13 mouse cellular contexts compared by ENCODE assay signal in genomic region chr13:18757958-18758357, GRCm38 (mm10). TPM values are rescaled to one million over a fixed set of nuclear protein-coding genes. Genes with fewer than 3 reads are reported as not detected.
DNase-seq lines count a peak whose midpoint lies in the region; ATAC-seq and TF ChIP-seq lines count a peak whose summit lies in the region.
"Had no signal": no experiment of that assay in that cellular context is flagged by ENCODE, and none has a peak within 500 bp of the region (broad histone marks: within the 10 kb centered on the region; RNA-seq: fewer than 3 reads in every experiment).

No protein-coding gene starts in this region.

- no peaks in the 10 kb centered on the region for H3K4me1 ChIP-seq in heart, adult 2 months (ENCODE audit: control insufficient read depth, insufficient read depth, low read length)
- peaks cover 12% of the 10 kb centered on the region for H3K4me1 ChIP-seq in liver, adult 2 months (ENCODE audit: control insufficient read depth, insufficient read depth, low read length)
- H3K4me1 ChIP-seq in liver, embryonic 11.5 days (replicated peaks; ENCODE audit: control insufficient read depth, insufficient read depth, low read length), result no peaks in the 10 kb centered on the region
- no peaks in the 10 kb centered on the region for H3K4me1 ChIP-seq in embryonic facial prominence, embryonic 10.5 days
- H3K4me1 ChIP-seq in midbrain, embryonic 14.5 days (ENCODE audit: control insufficient read depth, insufficient read depth, low read length), result no peaks in the 10 kb centered on the region
- H3K4me1 ChIP-seq: hindbrain, embryonic 15.5 days; limb, embryonic 15.5 days had no signal

- H3K27ac ChIP-seq in heart, adult 2 months, result no peak overlapping the region
- H3K27ac ChIP-seq in liver, adult 2 months (replicated peaks; ENCODE audit: insufficient read depth, low read depth, low read length), result no peak overlapping the region
- H3K27ac ChIP-seq in liver, embryonic 11.5 days (ENCODE audit: low read depth, low read length), result no peak overlapping the region
- H3K27ac ChIP-seq in embryonic facial prominence, embryonic 10.5 days (replicated peaks), result no peak overlapping the region
- no peak overlapping the region for H3K27ac ChIP-seq in midbrain, embryonic 14.5 days (replicated peaks; ENCODE audit: low read depth, low read length)
- H3K27ac ChIP-seq: hindbrain, embryonic 15.5 days; limb, embryonic 15.5 days had no signal

- DNase-seq in heart, adult 2 months, result no peak
- DNase-seq in heart, adult 11 months, result no peak
- peak; percentile 51 for DNase-seq in liver, adult 2 months (ENCODE audit: extremely low read depth, low read depth, low spot score)
- no peak for DNase-seq in liver, embryonic 11.5 days (ENCODE audit: low spot score)
- DNase-seq in NIH3T3 (ENCODE audit: low read depth), result peak; percentile 12
- DNase-seq in lung, postnatal 10 days, result peak; percentile 10
- no peak for DNase-seq in embryonic facial prominence, embryonic 10.5 days (ENCODE audit: low spot score)
- no peak for DNase-seq in midbrain, embryonic 14.5 days
- DNase-seq: cerebellum, adult 11-12 months had no signal

- H3K36me3 ChIP-seq in heart, adult 2 months (ENCODE audit: control insufficient read depth, insufficient read depth, low read length), result no peaks in the 10 kb centered on the region
- no peaks in the 10 kb centered on the region; the same call in 1 of the 2 replicates for H3K36me3 ChIP-seq in liver, adult 2 months (ENCODE audit: control insufficient read depth, insufficient read depth, low read length)
- no peaks in the 10 kb centered on the region for H3K36me3 ChIP-seq in liver, embryonic 11.5 days (ENCODE audit: control insufficient read depth, insufficient read depth, low read length)
- no peaks in the 10 kb centered on the region for H3K36me3 ChIP-seq in embryonic facial prominence, embryonic 10.5 days (replicated peaks)
- no peaks in the 10 kb centered on the region for H3K36me3 ChIP-seq in midbrain, embryonic 14.5 days (ENCODE audit: control insufficient read depth, insufficient read depth, low read length)
- H3K36me3 ChIP-seq: hindbrain, embryonic 15.5 days; limb, embryonic 15.5 days had no signal

- no peak overlapping the region for H3K9ac ChIP-seq in heart, adult 2 months (ENCODE audit: low read depth, low read length)
- H3K9ac ChIP-seq in liver, adult 2 months (ENCODE audit: low read depth, low read length), result no peak overlapping the region
- no peak overlapping the region for H3K9ac ChIP-seq in liver, embryonic 11.5 days (ENCODE audit: low read depth, low read length)
- no peak overlapping the region for H3K9ac ChIP-seq in midbrain, embryonic 14.5 days (replicated peaks; ENCODE audit: low read length)
- H3K9ac ChIP-seq: hindbrain, embryonic 15.5 days; limb, embryonic 15.5 days had no signal

- H3K4me3 ChIP-seq in heart, adult 2 months, result no peak overlapping the region
- no peak overlapping the region for H3K4me3 ChIP-seq in liver, adult 2 months (ENCODE audit: insufficient read depth, low read depth, low read length)
- no peak overlapping the region for H3K4me3 ChIP-seq in liver, embryonic 11.5 days (ENCODE audit: low read depth, low read length)
- H3K4me3 ChIP-seq in embryonic facial prominence, embryonic 10.5 days, result no peak overlapping the region
- no peak overlapping the region for H3K4me3 ChIP-seq in midbrain, embryonic 14.5 days (replicated peaks; ENCODE audit: low read depth, low read length)
- H3K4me3 ChIP-seq: hindbrain, embryonic 15.5 days; limb, embryonic 15.5 days had no signal

- TF ChIP-seq EP300 in heart, adult 2 months (IDR thresholded peaks at IDR 0.05; ENCODE audit: insufficient read depth, low read depth, low read length), result no peak

- no peaks in the 10 kb centered on the region for H3K27me3 ChIP-seq in heart, adult 2 months (ENCODE audit: control insufficient read depth, insufficient read depth, low read length)
- H3K27me3 ChIP-seq in liver, adult 2 months (ENCODE audit: control insufficient read depth, insufficient read depth, low read length), result no peaks in the 10 kb centered on the region
- no peaks in the 10 kb centered on the region for H3K27me3 ChIP-seq in liver, embryonic 11.5 days (replicated peaks; ENCODE audit: control insufficient read depth, insufficient read depth, low read length)
- no peaks in the 10 kb centered on the region for H3K27me3 ChIP-seq in embryonic facial prominence, embryonic 10.5 days (replicated peaks; ENCODE audit: low read depth, poor library complexity, severe bottlenecking)
- H3K27me3 ChIP-seq in midbrain, embryonic 14.5 days (ENCODE audit: control insufficient read depth, insufficient read depth, low read length), result no peaks in the 10 kb centered on the region
- H3K27me3 ChIP-seq: hindbrain, embryonic 15.5 days; limb, embryonic 15.5 days had no signal

- peak; percentile 56 for TF ChIP-seq CTCF in heart, adult 2 months (IDR thresholded peaks at IDR 0.05)
- peak; percentile 54; the same call in 1 of the 2 replicates for TF ChIP-seq CTCF in liver, adult 2 months (IDR thresholded peaks at IDR 0.05; ENCODE audit: low read depth, low read length)

- no peaks in the 10 kb centered on the region for H3K79me2 ChIP-seq in heart, adult 2 months (replicated peaks; ENCODE audit: control insufficient read depth, insufficient read depth, low read length)
- peaks cover 6% of the 10 kb centered on the region; the same call in 1 of the 2 replicates for H3K79me2 ChIP-seq in liver, adult 2 months (ENCODE audit: control insufficient read depth, insufficient read depth, low read length)

- no peak for ATAC-seq in liver, embryonic 11.5 days (replicated peaks; ENCODE audit: low FRiP score)
- ATAC-seq in midbrain, embryonic 14.5 days (ENCODE audit: low FRiP score, low TSS enrichment), result no peak

- 88% methylated on average over 3 of the region's 3 CpGs for whole genome bisulfite sequencing in heart, adult 2 months
- WGBS in liver, adult 2 months, result 84% methylated on average over 3 of the region's 3 CpGs
- WGBS in liver, embryonic 11.5 days, result 84% methylated on average over 3 of the region's 3 CpGs
- WGBS in embryonic facial prominence, embryonic 10.5 days, result 89% methylated on average over 3 of the region's 3 CpGs
- WGBS in midbrain, embryonic 14.5 days, result 82% methylated on average over 3 of the region's 3 CpGs

- no peaks in the 10 kb centered on the region for H3K9me3 ChIP-seq in liver, embryonic 11.5 days (ENCODE audit: control insufficient read depth, low read length)
- no peaks in the 10 kb centered on the region for H3K9me3 ChIP-seq in embryonic facial prominence, embryonic 10.5 days
- H3K9me3 ChIP-seq in midbrain, embryonic 14.5 days (ENCODE audit: control insufficient read depth, low read length), result no peaks in the 10 kb centered on the region
- H3K9me3 ChIP-seq: hindbrain, embryonic 15.5 days; limb, embryonic 15.5 days had no signal

- TF ChIP-seq POLR2A in heart, adult 2 months (IDR thresholded peaks at IDR 0.05; ENCODE audit: insufficient read depth, low read depth, low read length), result no peak
- TF ChIP-seq POLR2A in liver, adult 2 months (IDR thresholded peaks at IDR 0.05; ENCODE audit: extremely low read depth, insufficient read depth, low read length), result no peak

- intact Hi-C loops in heart, adult 2 months (cut with DNase I), result no loop called here

- H3K4me2 ChIP-seq in liver, embryonic 11.5 days, result no peak overlapping the region
- no peak overlapping the region for H3K4me2 ChIP-seq in midbrain, embryonic 14.5 days (ENCODE audit: low read length)
- H3K4me2 ChIP-seq: heart, embryonic 11.5 days; hindbrain, embryonic 15.5 days; limb, embryonic 15.5 days; midbrain, embryonic 11.5 days had no signal

RNA-seq across cellular contexts. Expression of gene Vps41, which starts 40.9 kb away (rescaled TPM):
- 10 to 100 TPM; 28.2 to 31.3 TPM for total RNA-seq in heart, adult 2 months (2021)
- polyA plus RNA-seq in heart, adult 2 months (2012; rRNA removed), result 13.9 and 23.4 TPM in 2 replicates
- 41.7 and 43.3 TPM in 2 replicates for total RNA-seq in liver, adult 2 months (2014; rRNA removed)
- polyA plus RNA-seq in liver, adult 2 months (2012; rRNA removed), result 8.8 and 10.0 TPM in 2 replicates
- 50.0 and 56.2 TPM in 2 replicates for polyA plus RNA-seq in liver, embryonic 11.5 days (2014; fragmentation: Nextera tagmentation; extraction: Ambion mirVana)
- polyA plus RNA-seq in embryonic facial prominence, embryonic 10.5 days (2016; fragmentation: Nextera tagmentation; extraction: Ambion mirVana), result 61.9 and 64.0 TPM in 2 replicates
- 120 and 144 TPM in 2 replicates for polyA plus RNA-seq in midbrain, embryonic 14.5 days (2014; fragmentation: Nextera tagmentation; extraction: Ambion mirVana)

Comparison
In these comparisons a context has a peak if more than half of its experiments do, and no peak if none do; other contexts are left out.
1. DNase-seq: peak in liver, adult 2 months (single experiment), NIH3T3 (single experiment) and lung, postnatal 10 days (single experiment); none in heart, adult 2 months (0 of 2), heart, adult 11 months (single experiment), liver, embryonic 11.5 days (single experiment), embryonic facial prominence, embryonic 10.5 days (single experiment) and midbrain, embryonic 14.5 days (single experiment).